21 mouse cellular contexts compared by ENCODE assay signal in genomic region chr2:79569663-79570062, GRCm38 (mm10).
DNase-seq lines count a peak whose midpoint lies in the region; ATAC-seq and TF ChIP-seq lines count a peak whose summit lies in the region.
"Had no signal": no experiment of that assay in that cellular context is flagged by ENCODE, and none has a peak within 500 bp of the region (broad histone marks: within the 10 kb centered on the region; RNA-seq: fewer than 3 reads in every experiment).

No protein-coding gene starts in this region.

- no peak overlapping the region for H3K4me3 ChIP-seq in heart, embryonic 13.5 days
- H3K4me3 ChIP-seq in heart, postnatal 0 days (ENCODE audit: low read depth, low read length): no peak overlapping the region
- H3K4me3 ChIP-seq: embryonic facial prominence, embryonic 13.5 days; midbrain, embryonic 12.5 days; neural tube, embryonic 13.5 days had no signal

- H3K36me3 ChIP-seq in heart, embryonic 13.5 days: no peaks in the 10 kb centered on the region
- no peaks in the 10 kb centered on the region for H3K36me3 ChIP-seq in heart, postnatal 0 days (replicated peaks; ENCODE audit: control insufficient read depth, insufficient read depth, low read length)
- H3K36me3 ChIP-seq: embryonic facial prominence, embryonic 13.5 days; G1E; midbrain, embryonic 12.5 days; neural tube, embryonic 13.5 days had no signal

- no peak overlapping the region for H3K9ac ChIP-seq in heart, embryonic 13.5 days
- no peak overlapping the region for H3K9ac ChIP-seq in heart, postnatal 0 days (replicated peaks; ENCODE audit: low read depth, low read length)
- H3K9ac ChIP-seq: embryonic facial prominence, embryonic 13.5 days; forebrain, postnatal 0 days; hindbrain, embryonic 14.5 days; midbrain, embryonic 12.5 days; neural tube, embryonic 13.5 days had no signal

- H3K27me3 ChIP-seq in heart, embryonic 13.5 days (replicated peaks): no peaks in the 10 kb centered on the region
- no peaks in the 10 kb centered on the region for H3K27me3 ChIP-seq in heart, postnatal 0 days (ENCODE audit: control insufficient read depth, insufficient read depth, low read length)
- H3K27me3 ChIP-seq: embryonic facial prominence, embryonic 13.5 days; midbrain, embryonic 12.5 days; neural tube, embryonic 13.5 days had no signal

- H3K27ac ChIP-seq in heart, embryonic 13.5 days (replicated peaks): peak overlapping the region; percentile 73
- peak overlapping the region; percentile 64; the same call in 1 of the 2 replicates for H3K27ac ChIP-seq in heart, postnatal 0 days (ENCODE audit: low read depth)
- H3K27ac ChIP-seq: embryonic facial prominence, embryonic 13.5 days; hindbrain, embryonic 14.5 days; midbrain, embryonic 12.5 days; neural tube, embryonic 13.5 days had no signal

- TF ChIP-seq EP300 in heart, postnatal 0 days (IDR thresholded peaks at IDR 0.05; ENCODE audit: low read depth): 0 out of 2 replicates have a peak, but pooled peaks have one; percentile 38

- TF ChIP-seq CTCF in heart, postnatal 0 days (IDR thresholded peaks at IDR 0.05; ENCODE audit: low read depth): no peak

- H3K4me2 ChIP-seq in heart, embryonic 13.5 days: no peak overlapping the region
- no peak overlapping the region for H3K4me2 ChIP-seq in heart, postnatal 0 days (ENCODE audit: low read depth, low read length)
- H3K4me2 ChIP-seq: embryonic facial prominence, embryonic 13.5 days; hindbrain, embryonic 14.5 days; midbrain, embryonic 12.5 days; neural tube, embryonic 13.5 days had no signal

- ATAC-seq in cerebellum, adult (ENCODE audit: insufficient number of reproducible peaks, low FRiP score, low TSS enrichment): peak; percentile 89
- no peak for ATAC-seq in heart, embryonic 13.5 days (ENCODE audit: extremely low read depth, insufficient number of reproducible peaks, low FRiP score, low TSS enrichment)
- ATAC-seq in heart, postnatal 0 days (ENCODE audit: insufficient read depth, low read depth): peak; percentile 55; the same call in 1 of the 2 replicates
- no peak for ATAC-seq in CD4-positive, CD25-positive, alpha-beta regulatory T cell, adult 4 months
- ATAC-seq: forebrain, postnatal 0 days had no signal

- no peak for DNase-seq in cerebellum, postnatal 4 days (ENCODE audit: low spot score in 2 of 2)
- DNase-seq in heart, adult 9 months (ENCODE audit: low spot score in 2 of 2): no peak
- DNase-seq in cerebellum, adult 9-11 months: peak; percentile 58
- DNase-seq in heart, postnatal 0 days (ENCODE audit: low spot score): peak; percentile 86
- no peak for DNase-seq in neural tube, embryonic 10.5 days (ENCODE audit: extremely low spot score, low spot score)
- DNase-seq: adrenal gland, postnatal 25 days; forebrain, postnatal 0 days; kidney, adult 9 months; kidney, postnatal 25 days; liver; lung, postnatal 10 days; right cerebral cortex, adult 18-20 months; thymus, adult 18-20 months had no signal

- H3K9me3 ChIP-seq in heart, embryonic 13.5 days: no peaks in the 10 kb centered on the region
- no peaks in the 10 kb centered on the region for H3K9me3 ChIP-seq in heart, postnatal 0 days (replicated peaks; ENCODE audit: control insufficient read depth, low read length)
- H3K9me3 ChIP-seq: embryonic facial prominence, embryonic 13.5 days; G1E; midbrain, embryonic 12.5 days; neural tube, embryonic 13.5 days had no signal

- 23% methylated on average over 1 of the region's 1 CpGs for WGBS in heart, embryonic 13.5 days
- WGBS in heart, postnatal 0 days: 21% methylated on average over 1 of the region's 1 CpGs

- H3K4me1 ChIP-seq in heart, embryonic 13.5 days: peaks cover 52% of the 10 kb centered on the region
- H3K4me1 ChIP-seq in heart, postnatal 0 days (ENCODE audit: control insufficient read depth, insufficient read depth): peaks cover 42% of the 10 kb centered on the region

Comparison
In these comparisons a context has a peak if more than half of its experiments do, and no peak if none do; other contexts are left out.
1. ATAC-seq: peak in cerebellum, adult (single experiment) and heart, postnatal 0 days (single experiment); none in heart, embryonic 13.5 days (single experiment) and CD4-positive, CD25-positive, alpha-beta regulatory T cell, adult 4 months (single experiment).
2. DNase-seq: peak in cerebellum, adult 9-11 months (single experiment) and heart, postnatal 0 days (single experiment); none in cerebellum, postnatal 4 days (0 of 2), heart, adult 9 months (0 of 2) and neural tube, embryonic 10.5 days (single experiment).